Mouse (Mus musculus): Measurements from ENCODE around the gene Rad9a.
"Not testable (repeated sequence)": the region's sequence is repeated elsewhere in the genome, so short reads cannot be mapped to it uniquely, and the experiment has no call there.

Rad9a gene

GRCm38 (mm10) chr19:4201291-4201909, at the start of gene Rad9a:
Rad9a (minus strand) TSS chr19:4201662.
- Histone ChIP-seq H3K27me3 (ENCODE audit: control insufficient read depth, insufficient read depth, low read length, poor library complexity, severe bottlenecking) (no peaks in the 10 kb centered on the region), H3K36me3 (ENCODE audit: control insufficient read depth, insufficient read depth, low read length, poor library complexity, severe bottlenecking) (peaks cover 7% of the 10 kb centered on the region)
- peak; percentile 96 for DNase-seq (ENCODE audit: low read depth, low spot score)

GRCm38 (mm10) chr19:4248683-4249082, 47.2 kb upstream of the Rad9a start:
- H3K27me3 ChIP-seq (ENCODE audit: control insufficient read depth, insufficient read depth, low read length, poor library complexity, severe bottlenecking); DNase-seq (ENCODE audit: low read depth, low spot score): not testable (repeated sequence)

GRCm38 (mm10) chr19:4247010-4247409, 45.5 kb upstream of the Rad9a start:
- Histone ChIP-seq H3K36me3 (ENCODE audit: control insufficient read depth, insufficient read depth, low read length, poor library complexity, severe bottlenecking) (no peaks in the 10 kb centered on the region), H3K27me3 (ENCODE audit: control insufficient read depth, insufficient read depth, low read length, poor library complexity, severe bottlenecking) (no peaks in the 10 kb centered on the region)
- DNase-seq (ENCODE audit: low read depth, low spot score), result peak; percentile 66

More at GRCm38 (mm10) chr19:4248683-4249082, 47.2 kb upstream of the Rad9a start:
- not testable (repeated sequence) for H3K36me3 ChIP-seq (ENCODE audit: control insufficient read depth, insufficient read depth, low read length, poor library complexity, severe bottlenecking)

GRCm38 (mm10) chr19:4244775-4245174, 43.3 kb upstream of the Rad9a start:
- no peak for DNase-seq (ENCODE audit: low read depth, low spot score)
- H3K36me3 ChIP-seq (ENCODE audit: control insufficient read depth, insufficient read depth, low read length, poor library complexity, severe bottlenecking), result no peaks in the 10 kb centered on the region

GRCm38 (mm10) chr19:4242416-4242815, 41.0 kb upstream of the Rad9a start:
- DNase-seq (ENCODE audit: low read depth, low spot score), result peak; percentile 63
- Histone ChIP-seq H3K36me3 (ENCODE audit: control insufficient read depth, insufficient read depth, low read length, poor library complexity, severe bottlenecking) (no peaks in the 10 kb centered on the region), H3K27me3 (ENCODE audit: control insufficient read depth, insufficient read depth, low read length, poor library complexity, severe bottlenecking) (no peaks in the 10 kb centered on the region)

More at GRCm38 (mm10) chr19:4244775-4245174, 43.3 kb upstream of the Rad9a start:
- no peaks in the 10 kb centered on the region for H3K27me3 ChIP-seq (ENCODE audit: control insufficient read depth, insufficient read depth, low read length, poor library complexity, severe bottlenecking)

- Histone ChIP-seq H3K27me3 (ENCODE audit: control insufficient read depth, insufficient read depth, low read length, poor library complexity, severe bottlenecking) (no peaks in the 10 kb centered on the region), H3K36me3 (ENCODE audit: control insufficient read depth, insufficient read depth, low read length, poor library complexity, severe bottlenecking) (no peaks in the 10 kb centered on the region)
- DNase-seq (ENCODE audit: low read depth, low spot score), result no peak
Observed at GRCm38 (mm10) chr19:4240247-4240668, 38.8 kb upstream of the Rad9a start.

GRCm38 (mm10) chr19:4234548-4234947, 33.1 kb upstream of the Rad9a start:
- Histone ChIP-seq H3K36me3 (ENCODE audit: control insufficient read depth, insufficient read depth, low read length, poor library complexity, severe bottlenecking) (peaks cover 2% of the 10 kb centered on the region; the same call in 1 of the 2 replicates), H3K27me3 (ENCODE audit: control insufficient read depth, insufficient read depth, low read length, poor library complexity, severe bottlenecking) (no peaks in the 10 kb centered on the region)

GRCm38 (mm10) chr19:4232651-4233050, 31.2 kb upstream of the Rad9a start:
- Histone ChIP-seq H3K36me3 (ENCODE audit: control insufficient read depth, insufficient read depth, low read length, poor library complexity, severe bottlenecking) (peaks cover 2% of the 10 kb centered on the region; the same call in 1 of the 2 replicates), H3K27me3 (ENCODE audit: control insufficient read depth, insufficient read depth, low read length, poor library complexity, severe bottlenecking) (no peaks in the 10 kb centered on the region)
- no peak for DNase-seq (ENCODE audit: low read depth, low spot score)

More at GRCm38 (mm10) chr19:4234548-4234947, 33.1 kb upstream of the Rad9a start:
- no peak for DNase-seq (ENCODE audit: low read depth, low spot score)

- H3K27me3 ChIP-seq (ENCODE audit: control insufficient read depth, insufficient read depth, low read length, poor library complexity, severe bottlenecking), result no peaks in the 10 kb centered on the region
- peaks cover 2% of the 10 kb centered on the region; the same call in 1 of the 2 replicates for H3K36me3 ChIP-seq (ENCODE audit: control insufficient read depth, insufficient read depth, low read length, poor library complexity, severe bottlenecking)
- peak; percentile 74 for DNase-seq (ENCODE audit: low read depth, low spot score)
Observed at GRCm38 (mm10) chr19:4232186-4232572, 30.7 kb upstream of the Rad9a start.

GRCm38 (mm10) chr19:4231253-4232185, 30.1 kb upstream of the Rad9a start, which contains the start of gene Pold4:
Pold4 (plus strand) TSS chr19:4231899.
- Histone ChIP-seq H3K27me3 (ENCODE audit: control insufficient read depth, insufficient read depth, low read length, poor library complexity, severe bottlenecking) (no peaks in the 10 kb centered on the region), H3K36me3 (ENCODE audit: control insufficient read depth, insufficient read depth, low read length, poor library complexity, severe bottlenecking) (peaks cover 2% of the 10 kb centered on the region; the same call in 1 of the 2 replicates)
- DNase-seq (ENCODE audit: low read depth, low spot score), result peak; percentile 99

- no peak for DNase-seq (ENCODE audit: low read depth, low spot score)
- H3K27me3 ChIP-seq (ENCODE audit: control insufficient read depth, insufficient read depth, low read length, poor library complexity, severe bottlenecking), result no peaks in the 10 kb centered on the region
- H3K36me3 ChIP-seq (ENCODE audit: control insufficient read depth, insufficient read depth, low read length, poor library complexity, severe bottlenecking), result peaks cover 2% of the 10 kb centered on the region; the same call in 1 of the 2 replicates
Observed at GRCm38 (mm10) chr19:4230415-4230814, 29.0 kb upstream of the Rad9a start.

- no peaks in the 10 kb centered on the region for H3K27me3 ChIP-seq (ENCODE audit: control insufficient read depth, insufficient read depth, low read length, poor library complexity, severe bottlenecking)
- H3K36me3 ChIP-seq (ENCODE audit: control insufficient read depth, insufficient read depth, low read length, poor library complexity, severe bottlenecking), result peaks cover 2% of the 10 kb centered on the region; the same call in 1 of the 2 replicates
- DNase-seq (ENCODE audit: low read depth, low spot score), result no peak
Observed at GRCm38 (mm10) chr19:4229451-4230076, 28.1 kb upstream of the Rad9a start.

GRCm38 (mm10) chr19:4228891-4229290, 27.4 kb upstream of the Rad9a start:
- no peak for DNase-seq (ENCODE audit: low read depth, low spot score)
- peaks cover 2% of the 10 kb centered on the region; the same call in 1 of the 2 replicates for H3K36me3 ChIP-seq (ENCODE audit: control insufficient read depth, insufficient read depth, low read length, poor library complexity, severe bottlenecking)
- H3K27me3 ChIP-seq (ENCODE audit: control insufficient read depth, insufficient read depth, low read length, poor library complexity, severe bottlenecking), result no peaks in the 10 kb centered on the region

GRCm38 (mm10) chr19:4227894-4228678, 26.6 kb upstream of the Rad9a start:
- Histone ChIP-seq H3K27me3 (ENCODE audit: control insufficient read depth, insufficient read depth, low read length, poor library complexity, severe bottlenecking) (no peaks in the 10 kb centered on the region), H3K36me3 (ENCODE audit: control insufficient read depth, insufficient read depth, low read length, poor library complexity, severe bottlenecking) (peaks cover 2% of the 10 kb centered on the region; the same call in 1 of the 2 replicates)
- peak; percentile 84 for DNase-seq (ENCODE audit: low read depth, low spot score)

Data from splenic B cell, adult 2 months (primary cell).